Mouse (Mus musculus): ENCODE measurements around the gene Mdm4. TPM values are rescaled to one million over a fixed set of nuclear protein-coding genes. Genes with fewer than 3 reads are reported as not detected.
A peak's percentile ranks its signal among the peaks of the same experiment; 100 is the strongest.
"Not testable (repeated sequence)": the region's sequence is repeated elsewhere in the genome, so short reads cannot be mapped to it uniquely, and the experiment has no call there.

The Mdm4 gene
- polyA plus RNA-seq, 1 experiment = 147 TPM

- no peaks in the 10 kb centered on the region for H3K4me1 ChIP-seq (replicated peaks; ENCODE audit: control insufficient read depth, insufficient read depth, low read length)
- no peak for TF ChIP-seq POLR2A (IDR thresholded peaks at IDR 0.05; ENCODE audit: control insufficient read depth, extremely low read depth, insufficient read depth, low read length, poor library complexity)
- no peak overlapping the region for H3K27ac ChIP-seq (ENCODE audit: control insufficient read depth, insufficient read depth, low read length)
- no peaks in the 10 kb centered on the region for H3K27me3 ChIP-seq (ENCODE audit: control insufficient read depth, insufficient read depth, low read length)
- no peak for DNase-seq
- H3K36me3 ChIP-seq (ENCODE audit: control insufficient read depth, insufficient read depth, low read length) = peaks cover 57% of the 10 kb centered on the region
- H3K4me3 ChIP-seq (ENCODE audit: control insufficient read depth, insufficient read depth, low read length) = no peak overlapping the region
Observed at GRCm38 (mm10) chr1:133013331-133013730, 17.0 kb downstream of the Mdm4 start.

GRCm38 (mm10) chr1:133011955-133012841, 18.2 kb downstream of the Mdm4 start:
- Histone ChIP-seq H3K4me3 (ENCODE audit: control insufficient read depth, insufficient read depth, low read length) (no peak overlapping the region), H3K4me1 (replicated peaks; ENCODE audit: control insufficient read depth, insufficient read depth, low read length) (no peaks in the 10 kb centered on the region), H3K36me3 (ENCODE audit: control insufficient read depth, insufficient read depth, low read length) (peaks cover 48% of the 10 kb centered on the region), H3K27me3 (ENCODE audit: control insufficient read depth, insufficient read depth, low read length) (no peaks in the 10 kb centered on the region), H3K27ac (ENCODE audit: control insufficient read depth, insufficient read depth, low read length) (no peak overlapping the region)
- DNase-seq = peak; percentile 46
- TF ChIP-seq POLR2A (IDR thresholded peaks at IDR 0.05; ENCODE audit: control insufficient read depth, extremely low read depth, insufficient read depth, low read length, poor library complexity) = no peak
- TF ChIP-seq CTCF (IDR thresholded peaks at IDR 0.05; ENCODE audit: borderline replicate concordance, control insufficient read depth, extremely low read depth, insufficient read depth, low read length, poor library complexity) = no peak
- 29% methylated on average over 13 of the region's 13 CpGs for WGBS

GRCm38 (mm10) chr1:133006571-133006970, 23.8 kb downstream of the Mdm4 start:
- Histone ChIP-seq H3K27ac (ENCODE audit: control insufficient read depth, insufficient read depth, low read length) (no peak overlapping the region), H3K27me3 (ENCODE audit: control insufficient read depth, insufficient read depth, low read length) (no peaks in the 10 kb centered on the region), H3K4me1 (replicated peaks; ENCODE audit: control insufficient read depth, insufficient read depth, low read length) (no peaks in the 10 kb centered on the region), H3K4me3 (ENCODE audit: control insufficient read depth, insufficient read depth, low read length) (no peak overlapping the region), H3K36me3 (ENCODE audit: control insufficient read depth, insufficient read depth, low read length) (peaks cover 47% of the 10 kb centered on the region)
- WGBS = 94% methylated on average over 3 of the region's 3 CpGs
- TF ChIP-seq CTCF (IDR thresholded peaks at IDR 0.05; ENCODE audit: borderline replicate concordance, control insufficient read depth, extremely low read depth, insufficient read depth, low read length, poor library complexity) (no peak), POLR2A (IDR thresholded peaks at IDR 0.05; ENCODE audit: control insufficient read depth, extremely low read depth, insufficient read depth, low read length, poor library complexity) (no peak)
- no peak for DNase-seq

- WGBS = 90% methylated on average over 6 of the region's 6 CpGs
- H3K36me3 ChIP-seq (ENCODE audit: control insufficient read depth, insufficient read depth, low read length) = peaks cover 82% of the 10 kb centered on the region
- no peak for DNase-seq
- TF ChIP-seq POLR2A (IDR thresholded peaks at IDR 0.05; ENCODE audit: control insufficient read depth, extremely low read depth, insufficient read depth, low read length, poor library complexity) (no peak), CTCF (IDR thresholded peaks at IDR 0.05; ENCODE audit: borderline replicate concordance, control insufficient read depth, extremely low read depth, insufficient read depth, low read length, poor library complexity) (no peak)
- H3K4me1 ChIP-seq (replicated peaks; ENCODE audit: control insufficient read depth, insufficient read depth, low read length) = no peaks in the 10 kb centered on the region
- no peaks in the 10 kb centered on the region for H3K27me3 ChIP-seq (ENCODE audit: control insufficient read depth, insufficient read depth, low read length)
- H3K27ac ChIP-seq (ENCODE audit: control insufficient read depth, insufficient read depth, low read length) = no peak overlapping the region
- H3K4me3 ChIP-seq (ENCODE audit: control insufficient read depth, insufficient read depth, low read length) = no peak overlapping the region
Observed at GRCm38 (mm10) chr1:133000347-133000746, 30.0 kb downstream of the Mdm4 start.

DNA sequence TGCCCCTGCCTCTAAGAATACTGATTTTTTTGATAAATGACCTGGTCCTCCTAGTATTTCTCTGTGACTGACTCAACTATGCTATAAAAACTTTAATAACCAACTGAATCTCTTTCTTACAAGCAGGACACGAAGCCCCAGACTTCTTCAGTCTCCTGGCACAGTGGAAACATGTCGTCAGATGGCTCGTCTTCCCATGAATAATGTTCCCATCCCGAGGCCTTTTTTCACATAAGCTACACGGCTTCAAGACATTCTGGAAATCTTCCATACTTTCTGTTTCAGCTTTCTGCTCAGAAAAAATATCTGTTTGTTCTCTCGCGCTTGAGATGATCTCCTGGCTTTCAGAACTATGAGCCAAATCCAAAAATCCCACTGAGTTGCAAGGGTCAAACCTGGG, 38.8 kb downstream of the Mdm4 start:
- Histone ChIP-seq H3K27me3 (ENCODE audit: control insufficient read depth, insufficient read depth, low read length) (no peaks in the 10 kb centered on the region), H3K36me3 (ENCODE audit: control insufficient read depth, insufficient read depth, low read length) (peaks cover 72% of the 10 kb centered on the region), H3K4me3 (ENCODE audit: control insufficient read depth, insufficient read depth, low read length) (no peak overlapping the region), H3K27ac (ENCODE audit: control insufficient read depth, insufficient read depth, low read length) (no peak overlapping the region), H3K4me1 (replicated peaks; ENCODE audit: control insufficient read depth, insufficient read depth, low read length) (no peaks in the 10 kb centered on the region)
- DNase-seq = no peak
- TF ChIP-seq CTCF (IDR thresholded peaks at IDR 0.05; ENCODE audit: borderline replicate concordance, control insufficient read depth, extremely low read depth, insufficient read depth, low read length, poor library complexity) (no peak), POLR2A (IDR thresholded peaks at IDR 0.05; ENCODE audit: control insufficient read depth, extremely low read depth, insufficient read depth, low read length, poor library complexity) (no peak)
- 96% methylated on average over 7 of the region's 7 CpGs for WGBS

GRCm38 (mm10) chr1:132990733-132991132, 39.6 kb downstream of the Mdm4 start:
- Histone ChIP-seq H3K36me3 (ENCODE audit: control insufficient read depth, insufficient read depth, low read length) (peaks cover 65% of the 10 kb centered on the region), H3K27me3 (ENCODE audit: control insufficient read depth, insufficient read depth, low read length) (no peaks in the 10 kb centered on the region)
- TF ChIP-seq POLR2A (IDR thresholded peaks at IDR 0.05; ENCODE audit: control insufficient read depth, extremely low read depth, insufficient read depth, low read length, poor library complexity) (no peak), CTCF (IDR thresholded peaks at IDR 0.05; ENCODE audit: borderline replicate concordance, control insufficient read depth, extremely low read depth, insufficient read depth, low read length, poor library complexity) (no peak)

DNA sequence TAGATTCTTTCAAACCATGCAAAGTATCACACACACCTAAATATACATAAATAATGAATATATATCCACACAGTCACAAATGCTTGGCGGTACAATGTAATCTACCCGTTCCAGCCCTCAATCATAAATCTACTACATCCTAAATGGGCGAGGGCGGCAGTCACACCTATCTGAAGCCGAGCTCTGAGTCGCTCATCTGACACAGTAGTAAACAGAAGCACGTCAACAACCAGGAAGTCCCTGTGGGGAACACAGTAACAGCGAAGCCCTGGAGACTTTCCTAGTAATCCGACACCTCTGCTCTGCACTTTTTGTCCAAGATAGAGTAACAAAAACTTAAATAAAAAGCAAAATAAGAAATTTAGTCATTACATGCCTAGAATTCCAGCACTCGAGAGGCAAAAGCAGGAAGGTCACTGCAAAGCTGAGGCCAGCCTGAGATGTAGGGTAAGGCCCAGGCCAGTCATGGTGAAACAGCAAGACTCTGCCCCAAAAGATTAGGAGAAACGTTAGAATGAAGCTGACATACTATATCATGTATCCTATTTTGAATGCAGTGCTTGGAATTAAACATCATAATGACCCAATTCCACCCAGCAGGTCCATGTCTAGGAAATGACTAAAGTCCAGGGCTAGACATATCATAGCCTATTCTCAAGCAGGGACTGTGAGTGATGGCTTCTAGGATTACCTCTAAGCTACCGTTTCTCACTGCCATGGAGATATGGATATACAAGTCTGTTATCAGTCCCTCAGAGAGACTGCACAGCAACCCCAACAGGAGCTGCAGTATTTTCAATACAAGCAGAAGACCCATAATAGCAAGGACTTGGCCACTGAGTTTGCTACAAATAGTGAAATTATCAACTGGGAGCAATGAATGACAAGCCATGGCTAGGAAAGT, 41.6 kb downstream of the Mdm4 start:
- H3K27me3 ChIP-seq (ENCODE audit: control insufficient read depth, insufficient read depth, low read length); DNase-seq; H3K27ac ChIP-seq (ENCODE audit: control insufficient read depth, insufficient read depth, low read length); H3K4me1 ChIP-seq (replicated peaks; ENCODE audit: control insufficient read depth, insufficient read depth, low read length); H3K4me3 ChIP-seq (ENCODE audit: control insufficient read depth, insufficient read depth, low read length): not testable (repeated sequence)
- WGBS = 95% methylated on average over 12 of the region's 12 CpGs
- H3K36me3 ChIP-seq (ENCODE audit: control insufficient read depth, insufficient read depth, low read length) = peaks cover 62% of the 10 kb centered on the region

More at GRCm38 (mm10) chr1:132990733-132991132, 39.6 kb downstream of the Mdm4 start:
- no peak overlapping the region for H3K4me3 ChIP-seq (ENCODE audit: control insufficient read depth, insufficient read depth, low read length)
- no peak for DNase-seq
- H3K4me1 ChIP-seq (replicated peaks; ENCODE audit: control insufficient read depth, insufficient read depth, low read length) = no peaks in the 10 kb centered on the region
- H3K27ac ChIP-seq (ENCODE audit: control insufficient read depth, insufficient read depth, low read length) = no peak overlapping the region
- WGBS = 95% methylated on average over 3 of the region's 3 CpGs

Data from thymus, adult 2 months (tissue).